Mouse (Mus musculus) cerebellum, adult 9-11 months (tissue): Measurements from ENCODE around the gene Cbx6.

Experiments used
- DNase-seq: peaks from one replicate; pipeline ENCODE4 v3.0.0; 2022

The Cbx6 gene

GRCm38 (mm10) chr15:79802304-79802703, 32.2 kb downstream of the Cbx6 start:
- DNase-seq, result peak; percentile 83

DNA sequence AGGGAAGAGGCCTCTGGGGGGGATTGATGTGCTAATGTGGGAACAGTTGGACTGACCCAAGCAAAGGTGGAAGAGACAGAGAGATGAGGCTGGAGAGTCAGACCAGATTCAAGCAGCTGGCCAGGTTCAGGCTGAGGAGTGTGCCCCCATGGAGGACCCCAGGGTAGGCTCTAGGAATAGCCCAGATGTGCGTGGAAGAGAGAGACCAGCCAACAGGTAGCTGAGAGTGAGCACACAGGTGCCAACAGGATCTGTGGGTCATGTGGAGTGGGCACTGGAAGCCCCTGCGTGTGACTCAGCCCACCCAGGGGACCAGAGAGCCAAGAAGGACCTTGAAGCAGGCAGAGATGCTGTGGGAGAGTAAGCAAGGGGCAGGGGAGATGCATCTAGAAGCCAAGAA, 32.8 kb downstream of the Cbx6 start:
- peak; percentile 63 for DNase-seq

GRCm38 (mm10) chr15:79800701-79801100, 33.8 kb downstream of the Cbx6 start:
- DNase-seq, result peak; percentile 63

- DNase-seq, result peak; percentile 34
These were observed 35.9 kb downstream of the Cbx6 start for GRCm38 (mm10) chr15:79798591-79798990.

DNA sequence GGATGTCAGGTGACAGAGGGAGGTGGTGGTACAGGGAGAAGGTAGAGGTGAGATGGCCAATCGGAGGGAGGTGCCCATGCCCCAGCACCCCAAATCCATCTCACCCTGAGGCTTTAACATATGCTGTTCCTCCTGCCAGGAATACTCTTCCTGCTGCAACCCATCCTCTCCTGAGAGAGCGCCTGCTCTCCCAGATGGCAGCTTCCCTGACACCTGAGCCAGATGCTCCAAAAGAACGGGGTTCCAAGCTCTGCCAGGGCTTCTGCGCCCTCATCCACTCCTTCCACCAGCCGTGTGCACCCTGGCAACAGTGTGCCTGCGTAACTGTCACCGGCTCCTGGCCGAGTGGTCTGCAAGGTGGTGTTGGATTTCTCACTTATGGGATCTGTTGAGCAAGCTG, 36.8 kb downstream of the Cbx6 start:
- DNase-seq, result peak; percentile 68

DNA sequence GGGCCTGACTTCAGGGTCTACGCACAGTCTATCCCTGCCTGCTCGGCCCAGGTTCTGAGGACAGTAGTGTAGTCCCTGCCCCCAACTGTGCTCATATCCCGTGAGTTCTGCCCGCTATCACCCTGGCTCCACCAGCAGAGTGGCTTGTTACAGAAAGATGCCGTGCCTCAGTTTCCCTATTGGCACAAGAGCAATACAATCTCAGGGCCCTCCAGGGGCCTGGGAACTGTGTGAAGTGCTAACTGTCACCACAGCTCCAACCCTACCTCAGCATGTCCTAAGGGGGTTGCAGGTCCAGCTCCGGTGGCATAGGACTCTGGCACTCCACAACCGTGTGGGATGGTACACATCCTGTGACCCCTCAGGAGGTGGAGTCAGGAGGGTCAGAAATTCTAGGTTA, 37.4 kb downstream of the Cbx6 start:
- peak; percentile 55 for DNase-seq

DNA sequence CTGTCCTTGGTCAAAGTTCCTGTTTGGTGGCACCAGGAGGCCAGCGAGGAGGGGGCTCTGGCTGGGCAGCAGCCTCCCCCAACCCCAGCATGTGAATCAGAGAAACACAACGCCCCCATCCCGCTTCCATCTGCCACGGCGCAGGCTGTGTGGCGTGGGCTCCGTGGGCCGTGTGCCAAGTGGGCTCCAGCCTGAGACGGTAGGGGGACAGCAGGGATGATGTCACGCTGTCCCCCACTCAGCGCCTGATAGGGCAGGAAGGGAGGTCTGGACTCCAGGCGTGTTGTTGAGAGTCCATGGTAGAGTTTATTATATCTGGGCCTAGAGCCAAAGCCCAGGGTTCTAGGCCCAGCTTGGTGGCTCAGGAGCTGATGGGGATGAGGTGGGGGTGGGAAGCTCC, 38.2 kb downstream of the Cbx6 start:
- peak; percentile 60 for DNase-seq

DNA sequence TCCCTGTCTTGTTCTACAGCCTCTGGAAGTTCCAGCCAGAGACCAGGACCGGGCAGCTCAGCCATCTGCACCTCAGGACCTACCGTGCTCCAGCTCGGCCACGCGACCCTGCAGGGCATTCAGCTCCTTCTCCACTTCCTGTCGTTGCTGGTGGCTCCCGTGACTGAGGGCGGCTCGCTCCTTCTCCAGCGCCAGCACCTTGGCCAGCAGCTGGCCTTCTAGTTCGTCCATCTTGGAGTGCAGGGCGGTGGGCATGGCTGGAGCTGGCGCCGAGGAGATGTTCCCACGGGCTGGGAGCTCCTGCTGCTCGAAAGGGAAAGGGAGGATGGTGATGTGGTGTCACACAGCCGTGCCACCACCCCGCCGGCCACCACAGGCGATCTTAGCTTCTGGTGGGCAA, 40.3 kb downstream of the Cbx6 start:
- DNase-seq, result peak; percentile 39

DNA sequence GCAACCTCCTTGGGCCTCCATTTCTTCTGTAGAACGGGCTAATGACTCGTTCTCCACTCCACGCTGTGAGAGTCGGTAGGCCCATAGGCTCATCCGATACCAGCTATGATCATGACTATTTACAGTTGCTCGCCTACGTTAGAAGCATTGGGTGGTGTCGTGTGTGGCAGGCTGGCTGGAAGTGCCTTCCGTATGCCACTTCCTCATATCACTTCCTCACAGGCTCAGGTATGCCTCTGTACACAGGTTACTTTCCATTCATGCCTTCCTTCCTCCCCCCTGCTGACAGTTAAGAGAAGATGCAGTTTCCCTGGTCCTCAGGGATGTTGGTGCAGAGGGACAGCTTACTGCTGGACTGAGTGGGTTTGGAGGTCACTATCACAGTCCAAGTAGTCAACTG, 41.4 kb downstream of the Cbx6 start:
- DNase-seq, result peak; percentile 23

- peak; percentile 77 for DNase-seq
These were observed 42.0 kb downstream of the Cbx6 start for GRCm38 (mm10) chr15:79792455-79792854.

DNA sequence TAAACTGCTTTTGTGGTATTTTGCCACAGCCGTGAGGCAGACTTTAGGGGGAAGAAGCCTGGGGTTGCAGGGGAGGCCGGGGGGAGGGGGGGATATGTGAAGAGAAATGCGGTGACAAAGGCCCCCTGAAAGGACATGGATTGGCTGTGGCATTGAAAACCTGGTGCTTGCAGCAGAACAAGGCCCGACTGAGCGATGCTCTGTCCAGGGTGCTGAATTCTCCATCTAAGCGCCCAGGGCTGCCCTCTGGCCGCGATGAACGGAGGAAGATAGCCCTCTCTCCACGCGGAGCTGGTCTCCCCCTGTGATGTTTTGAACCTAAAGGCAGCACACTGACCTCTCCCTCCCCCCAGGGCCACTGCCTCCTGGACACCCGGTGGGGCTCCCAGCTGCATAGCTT, 43.0 kb downstream of the Cbx6 start:
- DNase-seq, result no peak

- peak; percentile 70 for DNase-seq
These were observed 43.6 kb downstream of the Cbx6 start for GRCm38 (mm10) chr15:79790905-79791304.

DNA sequence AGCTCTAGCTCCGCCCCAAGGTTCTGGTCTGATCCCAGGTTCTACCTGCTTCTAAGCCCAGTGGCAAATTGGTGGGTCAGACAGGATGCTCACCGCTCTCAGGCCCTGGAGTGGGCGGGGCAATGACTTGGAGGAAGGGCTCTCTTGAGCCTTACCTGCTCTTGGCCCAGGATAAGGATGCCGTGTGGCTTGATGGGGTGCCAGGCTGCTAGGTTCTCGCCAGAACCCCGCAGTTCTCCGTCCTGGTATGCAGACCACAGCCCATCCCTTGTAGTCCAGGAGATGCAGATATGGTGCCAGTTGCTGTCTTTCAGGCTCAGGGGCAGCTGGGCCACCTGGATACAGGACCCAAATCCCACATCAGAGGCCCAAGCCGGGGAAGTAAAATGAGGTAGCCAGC, 44.4 kb downstream of the Cbx6 start:
- peak; percentile 70 for DNase-seq

GRCm38 (mm10) chr15:79787815-79788214, 46.7 kb downstream of the Cbx6 start:
- DNase-seq, result no peak

GRCm38 (mm10) chr15:79785056-79785455, 49.4 kb downstream of the Cbx6 start:
- DNase-seq, result no peak

DNA sequence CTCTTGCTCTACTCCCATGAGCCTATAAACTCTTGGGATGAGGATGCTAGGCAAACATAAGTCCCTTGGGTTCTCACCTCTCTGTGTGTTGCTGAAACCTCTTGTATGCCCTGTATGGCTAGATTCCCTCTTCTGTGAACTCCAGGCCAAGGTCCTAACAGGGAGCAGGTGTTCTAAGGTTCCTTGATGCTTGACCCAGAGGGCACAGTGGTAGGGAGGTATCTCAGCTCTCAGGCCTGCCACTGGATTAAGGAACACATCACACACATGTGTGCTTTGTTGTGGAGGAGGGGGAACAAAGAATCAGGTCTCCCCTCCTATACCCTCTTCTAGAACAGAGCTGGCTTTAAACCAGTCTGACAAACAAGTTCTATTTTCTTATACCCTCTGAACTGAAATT, 56.7 kb downstream of the Cbx6 start, which contains the start of gene Dnal4:
TSS of gene Dnal4 (minus strand) at position 101 of the 400 bp plus-strand sequence.
- no peak for DNase-seq

DNA sequence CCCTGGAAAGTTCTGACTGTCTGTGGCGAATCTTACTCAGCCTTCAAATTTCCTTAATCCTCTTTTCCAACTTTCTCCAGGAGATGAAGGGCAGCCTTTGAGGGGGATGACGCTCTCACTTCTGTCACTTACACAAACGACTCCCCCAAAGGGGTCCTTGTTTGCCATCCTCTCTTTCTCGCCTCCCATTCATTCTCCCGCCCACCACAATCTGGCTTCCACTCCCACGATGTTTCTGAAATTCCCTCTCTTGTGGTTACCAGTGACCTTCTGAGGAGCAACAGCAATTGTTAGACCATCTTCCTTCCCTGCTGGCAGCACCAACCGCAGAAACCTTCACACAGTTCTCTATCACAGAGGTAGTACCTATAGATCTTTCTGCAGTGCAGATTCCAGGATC, 58.8 kb downstream of the Cbx6 start:
- DNase-seq, result peak; percentile 31

DNA sequence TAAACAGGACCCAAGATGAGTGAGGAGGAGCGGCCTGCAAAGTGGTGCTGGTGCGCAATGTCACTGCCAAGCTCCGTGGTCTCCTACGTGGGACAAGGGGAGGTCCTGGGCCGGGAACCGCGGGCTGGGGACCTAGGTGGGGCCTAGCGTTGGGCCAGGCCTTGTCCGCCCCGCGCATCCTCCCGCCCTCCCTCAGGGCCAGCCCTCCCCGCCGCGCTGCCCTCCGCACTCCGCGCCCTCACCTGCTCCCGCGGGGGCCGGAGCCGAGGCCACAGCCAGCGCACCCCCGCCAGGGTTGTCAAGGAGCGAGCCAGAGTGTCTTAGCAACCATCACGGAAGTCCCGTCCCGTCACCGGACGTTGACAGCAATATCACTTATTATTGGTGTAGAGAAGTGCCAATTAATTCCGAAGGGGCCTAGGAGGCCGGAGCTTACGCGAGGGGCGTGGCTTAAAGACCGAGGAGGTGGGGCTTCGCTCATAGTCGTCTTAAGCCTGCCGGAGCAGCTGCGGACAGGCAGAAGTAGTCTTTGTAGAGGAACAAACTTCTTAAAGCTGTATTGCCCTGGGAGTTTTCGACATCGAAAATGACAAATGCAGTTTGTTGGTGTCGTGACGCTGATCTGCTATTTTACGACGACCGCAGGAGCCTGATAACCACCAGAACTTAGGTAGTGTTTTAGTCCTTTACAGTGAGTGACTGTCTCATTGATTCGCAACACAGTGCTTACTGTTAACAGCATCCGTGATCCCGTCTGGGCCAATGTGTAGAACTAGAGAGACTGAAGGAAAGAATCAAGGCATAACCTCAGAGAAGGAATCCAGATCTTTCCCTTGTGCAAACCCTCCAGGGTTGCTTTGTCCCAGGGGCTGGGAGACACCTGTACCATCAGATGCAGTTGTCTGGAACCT, 60.1 kb downstream of the Cbx6 start:
- peak; percentile 98 for DNase-seq
